Mouse (Mus musculus) brain, embryonic 18.5 days (tissue): ENCODE measurements around the gene Slc25a11.
A peak's percentile ranks its signal among the peaks of the same experiment; 100 is the strongest.

Source experiments
- DNase-seq: peaks from one replicate; pipeline ENCODE4 v3.0.0-alpha.2; 2012; ENCODE audit warnings: low read depth, low spot score

Slc25a11 gene

DNA sequence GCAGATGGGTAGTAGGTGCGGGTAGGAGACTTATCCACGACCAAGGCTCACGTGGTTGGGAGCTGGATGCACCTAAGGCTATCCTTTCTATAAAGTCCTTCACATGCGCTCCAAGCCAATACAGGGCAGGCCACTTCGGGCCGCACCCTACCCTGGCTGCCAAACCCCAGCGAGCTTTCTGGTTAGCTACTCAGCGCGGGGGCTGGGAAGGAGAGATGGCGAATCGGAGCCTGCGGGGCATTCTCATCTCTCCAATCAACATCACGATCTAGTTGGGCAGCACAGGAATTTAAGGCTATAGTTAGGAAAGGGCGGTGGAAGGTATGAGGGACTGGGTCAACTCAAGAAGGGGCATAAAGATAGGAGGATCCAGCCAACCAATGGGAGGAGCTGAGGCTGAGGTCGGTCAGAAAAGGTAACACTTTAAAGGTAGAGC lies 21.1 kb upstream of the Slc25a11 start:
- DNase-seq = no peak

DNA sequence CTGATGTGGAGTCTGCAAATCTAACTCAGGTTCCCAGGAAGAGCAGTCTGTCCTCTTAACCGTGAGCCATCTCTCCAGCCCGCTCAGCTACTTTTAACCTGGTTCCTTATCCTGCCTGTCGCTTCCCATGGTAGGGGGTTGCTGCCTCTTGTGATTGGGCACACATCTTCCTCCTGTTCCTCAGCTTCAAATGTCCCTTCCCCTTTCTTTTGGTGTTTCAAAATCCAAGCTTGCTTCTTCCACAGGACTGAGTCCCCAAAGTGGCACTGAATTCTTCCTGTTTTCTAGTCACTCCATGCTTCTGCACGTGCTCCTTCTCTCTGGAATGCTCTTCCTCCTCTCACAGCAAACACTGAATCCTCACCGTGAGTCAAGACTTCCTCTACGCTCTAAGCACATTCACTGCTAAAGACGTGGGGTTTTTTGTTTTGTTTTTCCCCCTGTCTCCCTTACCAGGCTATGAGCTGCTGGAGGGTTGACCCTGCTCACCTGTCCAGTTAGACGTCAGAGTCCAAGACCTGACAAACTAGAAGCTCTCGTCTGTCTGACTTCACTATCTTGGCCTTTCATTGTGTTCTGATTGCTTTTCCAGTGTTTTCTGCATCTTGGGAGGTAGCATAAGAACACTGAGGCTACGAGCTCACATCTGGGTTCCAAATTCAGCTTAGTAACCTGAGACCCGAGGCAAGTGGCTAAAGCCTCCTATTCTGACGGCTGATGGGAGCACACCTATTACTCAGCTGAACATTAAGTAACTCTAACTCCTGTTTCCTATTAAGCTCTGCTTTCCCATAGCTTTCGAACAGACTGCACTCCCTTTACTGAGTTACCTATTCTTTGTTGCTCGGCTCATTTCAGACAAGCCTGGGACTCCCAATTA lies 20.2 kb upstream of the Slc25a11 start:
- no peak for DNase-seq

DNA sequence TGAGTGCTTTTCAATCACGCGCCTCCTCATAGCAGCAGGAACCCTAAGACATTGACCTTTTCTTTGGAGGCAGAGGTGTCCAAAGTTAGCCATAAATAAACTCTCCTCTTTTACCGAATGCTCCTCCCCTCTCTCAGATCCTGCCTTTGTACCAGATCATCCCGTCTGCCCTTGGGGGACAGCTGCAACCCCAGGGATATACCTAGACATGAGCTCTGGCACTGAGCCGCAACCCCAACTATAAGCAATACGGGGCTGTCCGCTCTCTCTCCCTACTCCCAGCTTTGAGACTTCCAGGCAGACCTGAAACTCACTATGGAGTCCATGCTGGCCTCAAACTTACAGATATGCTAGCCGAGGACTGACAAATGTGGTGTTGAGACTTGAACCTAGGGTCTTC lies 19.4 kb upstream of the Slc25a11 start:
- no peak for DNase-seq

DNA sequence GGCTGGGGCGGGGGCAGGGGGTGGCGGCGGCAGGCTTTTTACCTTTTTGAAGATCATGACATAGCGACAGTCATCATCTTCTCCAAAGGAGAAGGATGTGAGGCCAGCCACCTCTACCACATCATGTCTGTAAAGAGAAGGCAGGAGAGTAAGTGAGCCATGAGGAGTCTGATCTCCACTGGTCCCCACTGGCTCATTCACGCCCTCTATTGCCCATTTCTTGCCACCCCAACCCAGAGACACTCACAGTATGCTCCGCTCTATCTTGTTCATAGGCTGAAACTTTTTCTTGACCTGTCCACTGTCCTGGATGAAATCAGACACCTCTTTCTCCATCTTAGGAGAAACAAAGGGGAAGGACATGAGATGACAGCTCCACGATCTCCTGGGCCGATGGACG lies 17.5 kb upstream of the Slc25a11 start:
- DNase-seq = no peak

DNA sequence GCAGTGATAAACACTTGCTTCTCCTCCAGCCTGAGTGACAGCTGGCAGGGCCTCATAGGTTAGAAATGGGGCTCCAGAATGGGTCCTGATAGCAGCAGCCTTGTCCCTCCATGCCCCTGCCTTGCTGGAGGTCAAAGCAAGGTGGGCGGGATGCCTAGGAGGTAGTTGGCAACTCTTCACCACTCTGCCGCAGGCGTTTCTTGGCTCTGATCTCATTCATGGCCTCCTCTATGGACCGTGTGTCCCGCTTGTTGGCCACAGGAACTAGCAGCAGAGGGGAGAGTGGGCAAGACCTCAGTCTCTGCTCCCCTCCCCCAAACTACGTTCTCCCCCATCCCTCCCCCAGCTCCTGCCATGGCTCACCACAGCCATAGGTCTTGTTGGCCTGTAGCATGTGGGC lies 16.7 kb upstream of the Slc25a11 start:
- DNase-seq = no peak

DNA sequence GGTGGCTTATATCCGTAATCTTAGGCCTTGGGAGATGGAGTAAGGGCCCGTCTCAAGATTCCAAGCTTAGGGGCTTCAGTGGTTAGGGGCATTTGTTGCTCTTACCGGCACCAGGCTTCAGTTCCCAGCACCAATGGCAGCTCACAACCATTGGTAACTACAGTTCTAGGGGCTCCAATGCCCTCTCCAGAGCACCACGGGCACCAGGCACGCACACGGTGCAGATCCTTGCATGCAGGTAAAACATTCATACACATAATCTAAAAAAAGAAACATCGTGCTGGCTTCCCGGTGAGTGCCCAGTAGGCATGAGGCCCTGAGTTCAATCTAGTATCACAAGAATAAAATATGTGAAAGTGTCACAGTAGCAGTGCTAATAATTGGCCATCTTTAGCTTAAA lies 15.8 kb upstream of the Slc25a11 start:
- DNase-seq = no peak

DNA sequence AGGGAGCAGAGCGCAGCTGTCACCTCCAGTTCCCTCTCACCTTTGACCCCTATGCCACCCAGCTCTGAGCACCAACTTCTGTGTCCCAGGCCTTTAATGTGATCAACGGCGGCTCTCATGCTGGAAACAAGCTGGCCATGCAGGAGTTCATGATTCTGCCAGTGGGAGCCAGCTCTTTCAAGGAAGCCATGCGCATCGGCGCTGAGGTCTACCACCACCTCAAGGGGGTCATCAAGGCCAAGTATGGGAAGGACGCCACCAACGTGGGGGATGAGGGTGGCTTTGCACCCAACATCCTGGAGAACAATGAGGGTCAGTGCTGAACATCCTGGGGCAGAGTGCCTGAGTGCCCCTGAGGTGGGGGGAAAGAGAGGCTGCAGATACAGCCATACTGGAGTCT lies 13.3 kb upstream of the Slc25a11 start:
- DNase-seq = no peak

DNA sequence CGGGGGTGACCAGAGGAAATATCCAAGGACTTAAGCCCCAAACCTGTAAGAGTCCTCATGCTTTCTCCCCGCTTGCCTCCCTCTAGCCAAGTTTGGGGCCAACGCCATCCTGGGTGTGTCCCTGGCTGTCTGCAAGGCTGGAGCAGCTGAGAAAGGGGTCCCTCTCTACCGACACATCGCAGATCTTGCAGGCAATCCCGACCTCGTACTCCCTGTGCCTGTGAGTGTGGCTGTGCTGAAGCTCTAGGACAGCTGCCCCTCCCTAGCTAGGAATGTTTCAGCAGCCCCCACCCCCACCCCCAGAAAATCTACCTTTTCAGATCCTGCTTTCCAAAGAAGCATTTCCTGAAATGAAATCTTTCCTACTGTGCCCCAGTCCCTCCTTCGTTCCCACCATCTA lies 11.7 kb upstream of the Slc25a11 start:
- no peak for DNase-seq

DNA sequence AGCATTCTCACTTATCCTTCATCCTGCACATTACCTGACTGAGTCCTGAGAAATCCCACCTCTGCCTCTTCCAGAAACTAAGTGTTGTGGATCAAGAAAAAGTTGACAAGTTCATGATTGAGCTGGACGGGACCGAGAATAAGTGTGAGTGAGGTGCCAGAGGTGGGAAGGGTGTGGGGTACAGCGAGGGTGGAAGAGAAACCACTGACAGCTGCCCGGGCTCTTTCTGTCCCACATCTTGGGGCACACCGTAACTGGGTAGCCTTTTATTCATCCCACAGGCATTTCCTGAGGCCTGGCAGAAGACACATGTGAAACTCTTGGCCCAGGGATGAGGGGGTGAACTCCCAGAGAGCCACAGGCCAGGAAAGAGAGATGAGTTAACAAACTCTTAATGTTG lies 11.2 kb upstream of the Slc25a11 start:
- DNase-seq = no peak

DNA sequence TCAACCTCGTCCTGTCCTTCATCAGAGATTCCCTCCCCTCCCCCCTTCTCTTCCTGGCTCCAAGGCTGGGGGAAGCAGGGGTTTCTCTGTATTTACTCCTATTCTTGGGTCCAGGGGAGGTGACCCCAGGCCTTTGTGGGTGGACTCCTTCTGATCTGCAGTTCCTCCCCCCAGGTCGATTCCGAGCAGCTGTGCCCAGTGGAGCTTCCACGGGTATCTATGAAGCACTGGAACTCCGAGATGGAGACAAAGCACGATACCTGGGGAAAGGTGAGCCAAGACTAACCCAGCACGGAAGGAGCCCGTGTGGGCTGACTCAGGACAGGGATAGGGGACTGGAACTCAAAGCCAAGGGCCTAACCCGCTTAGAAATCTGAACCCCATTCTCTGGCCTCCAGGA lies 10.7 kb upstream of the Slc25a11 start:
- DNase-seq = no peak

DNA sequence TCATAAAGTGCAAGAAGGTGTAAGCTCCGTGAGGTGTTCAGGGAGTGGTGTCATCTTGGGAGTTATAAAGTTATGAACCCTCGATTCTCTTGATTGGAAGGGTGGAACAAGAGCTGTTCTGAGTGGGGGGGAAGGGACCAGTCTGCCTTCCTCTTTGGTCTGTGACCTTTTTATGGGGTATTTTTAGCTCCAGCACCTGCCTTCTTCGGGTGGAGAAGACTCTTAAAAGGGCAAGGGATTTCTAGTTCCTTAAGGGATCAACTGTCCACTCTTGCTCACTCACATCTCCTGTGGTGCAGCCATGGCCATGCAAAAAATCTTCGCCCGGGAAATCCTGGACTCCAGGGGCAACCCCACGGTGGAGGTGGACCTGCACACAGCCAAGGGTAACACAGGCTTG lies 10.3 kb upstream of the Slc25a11 start:
- no peak for DNase-seq

DNA sequence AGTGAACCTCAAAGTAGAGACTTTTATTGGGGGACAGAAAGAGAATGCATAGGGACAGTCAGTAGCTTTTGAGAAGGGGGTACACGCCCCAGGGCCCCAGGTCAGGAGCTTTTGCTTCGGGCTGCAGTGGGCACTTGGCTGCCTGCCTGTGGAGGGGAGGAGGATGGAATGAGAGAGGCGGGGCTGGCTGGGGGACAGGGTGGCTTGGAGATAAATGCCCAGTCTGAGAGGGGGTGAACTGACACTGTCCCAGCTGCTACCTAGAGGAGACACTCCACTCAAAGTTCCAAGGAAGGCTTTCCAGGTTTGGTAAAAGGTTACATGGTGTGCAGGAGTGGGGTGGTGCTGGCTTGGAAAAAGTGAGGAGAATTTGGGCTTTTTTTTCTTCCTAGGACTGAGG lies 9.7 kb upstream of the Slc25a11 start, which contains the start of gene Eno3:
Gene Eno3, plus strand, starts transcription at position 239 of the 400 bp plus-strand sequence.
- no peak for DNase-seq

DNA sequence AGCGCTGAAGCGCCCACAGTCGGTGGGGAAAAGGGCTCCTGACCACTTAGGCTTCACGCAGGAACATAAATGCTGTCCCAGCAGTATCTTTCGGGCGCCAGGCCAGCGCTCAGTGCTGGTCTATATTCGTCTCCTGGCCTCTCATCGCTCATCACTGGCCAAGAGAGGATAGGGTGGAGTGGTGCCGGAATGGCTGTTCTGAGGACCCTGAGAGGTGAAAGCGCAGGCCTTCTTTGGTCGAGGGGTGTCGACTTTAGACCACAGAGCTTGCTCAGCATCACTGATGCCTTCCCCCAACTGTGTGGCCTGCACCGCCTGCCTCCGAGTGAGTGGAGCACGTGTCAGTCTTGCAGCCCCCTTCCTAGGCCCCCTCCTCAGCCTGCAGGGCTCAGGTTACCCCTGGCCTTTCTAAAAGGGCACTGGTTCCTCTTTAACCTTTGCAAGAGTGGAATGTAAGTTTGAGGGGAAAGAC lies 9.2 kb upstream of the Slc25a11 start:
- DNase-seq = no peak

DNA sequence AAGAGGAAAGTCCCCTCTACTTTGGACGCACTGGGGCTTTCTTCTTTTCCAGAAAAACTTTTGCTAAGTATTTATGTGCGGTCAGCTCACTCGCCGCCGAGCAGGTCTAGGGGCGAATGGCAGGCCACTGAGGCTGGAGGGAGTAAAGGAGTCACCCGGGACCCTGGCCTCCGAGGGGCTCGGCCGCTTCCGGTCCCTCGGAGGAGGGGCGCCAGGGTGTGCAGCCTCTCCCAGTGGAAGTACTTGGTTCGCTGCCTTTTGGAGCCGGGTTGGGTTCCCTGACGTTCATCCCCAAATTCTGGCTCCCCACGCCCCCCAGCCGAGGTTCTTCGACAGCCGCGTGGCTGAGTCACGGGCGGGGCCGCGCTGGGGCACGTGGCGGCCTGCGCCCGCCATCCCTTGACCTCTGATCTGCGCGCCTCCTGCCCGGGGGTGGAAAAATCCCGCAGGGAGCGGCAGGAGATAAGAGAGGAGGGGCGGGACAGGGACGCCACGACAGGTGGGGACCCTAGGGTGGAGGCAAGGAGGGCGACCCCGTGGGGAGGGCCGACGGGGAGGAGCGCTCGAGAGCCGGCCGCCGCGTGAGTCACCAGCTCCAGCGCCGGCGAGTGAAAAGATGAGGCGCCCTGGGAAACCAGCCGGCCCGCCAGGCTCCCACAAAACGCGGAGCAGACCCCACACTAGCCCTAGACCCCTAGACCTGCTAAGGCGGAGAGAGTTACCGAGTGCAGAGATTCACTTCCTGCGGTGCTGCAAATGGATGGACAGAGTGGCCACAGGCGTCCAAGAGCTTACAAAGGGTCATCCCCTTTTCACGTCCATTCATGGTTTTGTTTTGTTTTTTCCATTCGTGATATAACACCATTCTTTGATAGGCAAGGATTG lies 8.5 kb upstream of the Slc25a11 start:
- no peak for DNase-seq

DNA sequence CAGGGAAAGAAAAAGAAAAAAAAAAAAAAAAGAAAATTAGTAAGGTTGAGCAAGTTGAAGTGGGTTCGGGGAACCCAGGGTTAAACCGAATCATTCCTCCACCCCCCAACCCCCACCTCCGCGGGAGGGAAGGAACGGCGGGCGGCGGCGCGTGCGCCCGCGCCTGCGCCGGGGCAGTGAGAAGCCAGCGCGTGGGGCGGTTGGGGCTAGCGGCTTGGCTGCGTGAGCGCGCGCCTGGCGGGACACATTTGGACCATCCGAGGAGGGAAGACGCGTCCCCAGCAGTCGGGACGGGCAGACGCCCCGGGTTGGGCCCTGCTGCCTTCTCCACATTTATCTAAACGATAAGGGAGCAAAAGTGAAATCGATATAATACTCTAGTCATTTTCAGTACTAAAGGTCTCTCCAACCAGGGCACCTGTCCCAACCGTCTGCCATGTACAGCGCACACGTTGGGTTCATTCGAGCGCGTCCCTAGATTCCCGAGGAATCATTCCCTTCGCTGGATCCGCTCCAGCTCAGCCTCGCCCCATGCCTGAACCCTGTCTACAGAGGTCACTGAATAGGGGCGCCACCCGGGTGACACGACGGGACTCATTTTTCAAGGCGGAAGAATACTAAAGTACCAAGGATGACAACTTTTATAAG lies 7.8 kb upstream of the Slc25a11 start:
- DNase-seq = peak; percentile 67

DNA sequence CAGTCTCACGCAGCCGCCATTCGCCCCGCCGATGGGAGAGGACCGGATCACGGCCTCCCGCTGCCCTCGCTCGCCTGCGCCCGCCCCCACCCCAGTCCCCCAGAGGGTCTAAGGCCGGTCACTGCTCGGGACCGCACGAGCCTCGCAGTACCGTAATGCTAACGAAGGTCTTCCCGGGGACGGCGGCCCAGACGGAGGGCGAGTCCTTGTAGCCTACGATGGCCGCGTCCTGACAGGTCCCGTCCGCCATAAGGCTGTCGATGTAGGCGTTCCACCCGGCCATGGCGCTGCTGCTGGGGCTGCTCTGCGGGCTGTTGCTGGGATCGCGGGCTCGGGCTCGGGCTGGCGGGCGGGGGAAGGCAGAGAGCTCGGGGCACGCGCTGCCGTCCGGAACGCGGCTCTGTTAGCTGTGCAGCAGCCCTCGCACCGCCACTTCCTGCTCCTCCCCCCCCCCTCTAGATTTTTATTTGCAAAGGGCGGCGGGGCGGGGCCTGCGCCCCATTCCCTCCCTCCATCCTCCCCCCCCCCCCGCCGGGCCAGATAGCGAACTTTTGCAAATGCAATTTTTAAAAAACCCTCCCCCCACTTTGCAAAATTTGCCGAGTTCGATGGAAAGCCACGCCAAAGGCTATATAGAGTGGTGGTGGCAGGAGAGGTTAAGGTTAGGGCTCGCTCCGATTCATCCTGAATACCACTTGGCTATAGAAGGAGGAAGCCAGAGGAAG lies 7.1 kb upstream of the Slc25a11 start, which contains the start of gene Pfn1:
Gene Pfn1, minus strand, starts transcription at position 447 of the 725 bp plus-strand sequence.
- DNase-seq = peak; percentile 72

DNA sequence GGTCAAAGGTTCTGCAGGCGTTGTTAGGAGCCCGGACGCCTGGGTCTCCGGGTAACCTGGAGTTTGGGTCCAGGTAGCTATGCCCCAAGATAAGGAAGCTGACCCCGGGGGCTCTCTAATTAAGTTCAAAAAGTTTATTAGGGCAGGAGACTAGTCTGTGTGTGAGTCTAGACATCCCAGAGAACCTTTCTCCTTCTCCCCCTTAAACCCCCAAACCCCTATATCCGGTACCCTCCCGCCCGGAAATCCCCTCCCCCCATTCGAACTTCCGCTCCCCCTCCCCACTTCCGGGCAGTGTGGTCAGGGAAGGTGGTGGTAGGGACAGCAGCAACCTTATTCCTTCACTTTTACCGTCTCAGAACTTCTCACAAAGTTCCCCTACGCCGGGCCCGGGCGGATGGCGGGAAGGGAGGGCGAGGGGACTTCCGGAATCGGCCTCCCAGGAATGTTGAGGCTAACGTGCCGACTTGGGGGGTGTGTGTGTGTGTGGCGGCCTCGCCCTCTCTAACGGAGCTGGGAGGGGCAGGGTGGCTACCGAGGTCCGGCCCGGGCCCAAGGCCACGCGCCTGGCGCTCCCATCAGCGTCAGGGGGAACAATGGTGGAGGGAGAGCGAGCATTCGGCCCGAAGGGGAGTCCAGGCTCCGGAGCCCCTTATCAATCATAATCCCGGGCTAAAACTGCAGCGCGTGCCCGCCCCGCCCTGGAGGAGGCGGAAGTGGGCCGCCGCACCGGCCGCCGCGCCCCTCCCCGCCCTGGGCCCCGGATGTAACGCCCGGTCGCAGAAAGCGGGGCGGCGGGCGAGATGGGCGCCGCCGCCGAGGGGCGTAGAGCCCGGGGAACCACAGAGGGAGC lies 6.3 kb upstream of the Slc25a11 start:
- DNase-seq = no peak

DNA sequence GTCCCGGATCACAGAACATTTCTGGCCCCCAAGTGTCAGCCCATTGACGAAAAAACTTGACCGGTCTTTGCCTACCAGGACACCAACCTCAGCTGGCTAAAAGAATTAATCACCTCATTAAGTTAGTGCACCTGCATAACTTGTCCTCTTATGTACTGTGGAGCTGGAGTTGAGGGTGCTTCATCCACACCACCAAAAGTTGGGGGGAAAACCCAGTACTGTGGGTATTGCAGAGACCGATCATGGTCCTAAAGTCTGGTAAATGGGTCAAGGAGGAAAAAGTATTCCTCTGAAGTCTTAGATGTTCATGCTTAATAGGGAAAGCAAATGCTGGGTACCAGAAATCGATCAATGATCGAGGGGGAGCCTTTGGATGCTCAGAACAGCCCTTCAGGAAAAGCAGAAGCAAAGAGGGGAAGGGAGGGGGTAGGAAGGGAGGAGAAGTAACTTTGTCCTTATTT lies 5.6 kb upstream of the Slc25a11 start:
- DNase-seq = no peak

DNA sequence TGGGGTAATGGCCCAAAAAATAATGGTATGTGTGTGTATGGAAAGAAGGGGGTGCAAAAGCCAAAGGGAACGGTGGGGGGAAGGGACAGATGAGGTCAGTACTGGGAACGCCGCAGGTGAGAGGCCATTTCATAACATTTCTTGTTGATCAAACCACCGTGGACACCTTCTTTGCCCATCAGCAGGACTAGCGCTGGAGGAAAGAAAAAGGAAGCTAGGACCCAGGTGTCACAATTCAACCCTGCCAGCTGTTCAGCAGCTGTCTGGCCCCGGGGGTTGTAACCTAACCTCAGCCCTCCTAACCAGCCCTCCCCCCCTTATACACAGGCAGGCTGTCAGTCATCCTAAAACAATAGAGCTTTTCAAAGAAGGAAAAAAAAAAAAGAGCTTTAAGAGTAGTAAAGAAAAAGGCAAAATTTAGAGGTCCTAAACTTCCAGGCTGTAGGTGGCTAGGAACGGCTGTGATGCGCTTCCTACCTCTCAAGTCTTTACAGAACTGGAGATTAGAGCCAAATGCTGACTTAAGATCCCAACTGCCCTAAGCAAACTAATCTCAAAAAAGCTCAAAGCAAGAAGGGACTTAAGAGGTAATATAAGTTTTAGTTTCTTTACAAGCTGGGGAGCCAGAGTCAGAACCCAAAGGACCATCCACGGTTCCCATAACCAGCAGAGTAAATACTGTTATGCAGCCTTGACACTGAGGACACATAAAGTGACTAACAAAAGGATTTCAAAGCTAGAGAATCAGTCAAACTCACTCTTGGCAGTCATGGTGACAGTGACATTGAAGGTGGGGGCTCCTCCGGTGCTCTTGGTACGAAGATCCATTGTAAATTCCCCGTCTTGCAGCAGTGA lies 5.0 kb upstream of the Slc25a11 start:
- no peak for DNase-seq
